Mouse (Mus musculus) embryonic facial prominence, embryonic 10.5 days (tissue): ENCODE data around the gene Slc7a8. TPM values are rescaled to one million over a fixed set of nuclear protein-coding genes. Genes with fewer than 3 reads are reported as not detected.

Experiments
- DNase-seq: peaks from one replicate; pipeline ENCODE4 v3.0.0-alpha.2; 2017; ENCODE audit warnings: low spot score
- H3K27ac ChIP-seq: fragments of 300-500 bp; sonication (generic); replicated peaks from 2 replicates; pipeline ENCODE4 v1.5.1; 2016; ENCODE audit warnings: mild to moderate bottlenecking
- H3K27me3 ChIP-seq: fragments of 300-500 bp; sonication (generic); replicated peaks from 2 replicates; pipeline ENCODE4 v1.6.1; 2016; ENCODE audit warnings: low read depth, mild to moderate bottlenecking; ENCODE audit not compliant: poor library complexity, severe bottlenecking
- H3K36me3 ChIP-seq: fragments of 300-500 bp; sonication (generic); replicated peaks from 2 replicates; pipeline ENCODE4 v1.6.1; 2016; ENCODE audit warnings: mild to moderate bottlenecking, moderate library complexity
- H3K4me1 ChIP-seq: fragments of 300-500 bp; sonication (generic); 2 replicates; pipeline ENCODE4 v1.6.1; 2016
- H3K4me3 ChIP-seq: fragments of 300-500 bp; sonication (generic); 2 replicates; pipeline ENCODE4 v1.5.1; 2016; ENCODE audit warnings: mild to moderate bottlenecking, moderate library complexity
- H3K9me3 ChIP-seq: fragments of 300-500 bp; sonication (generic); 2 replicates; pipeline ENCODE4 v1.6.1; 2016; ENCODE audit warnings: mild to moderate bottlenecking
- WGBS: fragments of 180-500 bp; shearing (Covaris S2); methylation state at CpG from one replicate; pipeline ENCODE4 v1.1.7; 2016; 5-methylcytosine and 5-hydroxymethylcytosine counted together
- polyA plus RNA-seq: library from polyadenylated mRNA; unstranded; fragments of >200 nt; fragmentation: Nextera tagmentation; extraction: Ambion mirVana; gene quantifications from 2 replicates; pipeline ENCODE4 v1.2.1, GENCODE M21; 2016

Gene Slc7a8
- polyA plus RNA-seq, 1 experiment from 2014 or later: 1.6 TPM

DNA sequence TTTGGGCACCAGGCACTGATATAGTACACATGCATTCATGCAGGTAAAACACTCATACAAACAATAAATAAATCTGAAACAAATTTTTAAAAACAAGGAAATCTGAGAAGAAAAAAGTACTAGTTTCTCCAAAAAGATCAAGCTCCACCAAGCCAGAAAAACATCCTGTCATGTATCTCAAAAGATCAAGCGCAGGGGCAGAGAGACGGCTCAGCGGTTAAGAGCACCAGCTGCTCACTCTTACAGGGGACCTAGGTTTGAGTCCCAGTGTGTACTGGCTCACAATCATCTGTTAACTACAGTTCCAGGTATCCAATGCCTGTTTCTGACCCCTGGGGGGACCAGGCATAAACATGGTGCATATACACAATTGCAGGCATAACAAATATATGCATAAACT is 99.3 kb downstream of the Slc7a8 start:
- H3K27me3 ChIP-seq: no peaks in the 10 kb centered on the region
- no peaks in the 10 kb centered on the region for H3K9me3 ChIP-seq
- WGBS: 93% methylated on average over 3 of the region's 3 CpGs
- no peak overlapping the region for H3K27ac ChIP-seq
- peaks cover 12% of the 10 kb centered on the region for H3K4me1 ChIP-seq
- DNase-seq: no peak
- H3K36me3 ChIP-seq: peaks cover 64% of the 10 kb centered on the region
- no peak overlapping the region for H3K4me3 ChIP-seq

DNA sequence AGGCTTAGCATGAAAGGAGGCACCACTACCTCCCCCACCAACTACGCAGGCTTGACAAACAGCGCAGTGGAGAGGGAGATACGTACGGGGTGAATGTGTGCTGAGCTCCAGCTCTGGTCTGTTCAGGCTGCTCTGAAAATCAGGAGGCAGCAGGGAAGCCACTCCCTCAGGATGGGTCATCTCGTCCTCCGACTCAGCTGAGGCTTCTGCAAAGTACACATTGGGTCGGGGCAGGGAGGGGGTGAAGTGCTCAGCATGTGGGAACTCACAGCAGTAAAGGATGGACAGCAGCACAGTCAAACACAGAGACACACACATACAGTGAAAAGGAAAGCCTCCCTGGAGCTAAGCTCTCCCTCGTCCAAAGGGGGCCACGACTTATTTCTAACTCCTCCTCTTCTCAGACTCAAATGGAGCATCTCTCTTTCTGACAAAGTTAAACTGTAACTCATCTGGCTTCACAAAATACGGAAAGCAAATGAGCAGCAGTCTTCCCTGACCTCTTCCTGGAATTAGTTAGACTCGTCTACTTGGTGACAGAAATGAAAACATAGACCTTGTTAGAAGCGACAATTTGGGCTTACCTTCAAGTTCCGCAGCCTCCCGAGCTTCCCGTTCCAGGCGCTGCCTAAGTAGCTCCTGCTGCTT is 103.0 kb downstream of the Slc7a8 start:
- no peak for DNase-seq
- 92% methylated on average over 16 of the region's 16 CpGs for WGBS
- no peaks in the 10 kb centered on the region for H3K27me3 ChIP-seq
- no peak overlapping the region for H3K27ac ChIP-seq
- H3K36me3 ChIP-seq: peaks cover 96% of the 10 kb centered on the region
- H3K9me3 ChIP-seq: no peaks in the 10 kb centered on the region
- H3K4me1 ChIP-seq: no peaks in the 10 kb centered on the region
- no peak overlapping the region for H3K4me3 ChIP-seq

DNA sequence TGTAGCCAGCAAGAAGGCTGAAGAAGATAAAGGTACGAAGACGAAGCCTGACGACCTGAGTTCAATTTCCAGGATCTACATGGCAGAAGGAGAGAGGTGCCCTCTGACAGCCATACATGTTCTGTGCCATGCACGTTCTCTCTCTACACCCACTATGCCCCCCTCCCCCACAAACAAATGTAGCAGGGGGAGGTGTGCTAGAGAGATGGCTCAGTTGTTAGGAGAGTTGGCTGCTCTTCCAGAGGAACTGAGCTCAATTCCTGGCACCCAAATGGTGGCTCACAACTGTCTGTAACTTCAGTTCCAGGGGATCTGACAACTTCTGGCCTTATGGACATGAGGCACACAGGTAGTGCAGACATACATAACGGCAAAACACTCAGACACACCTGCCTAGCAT is 105.5 kb downstream of the Slc7a8 start:
- peaks cover 95% of the 10 kb centered on the region for H3K36me3 ChIP-seq
- H3K27me3 ChIP-seq: no peaks in the 10 kb centered on the region
- H3K27ac ChIP-seq: no peak overlapping the region
- WGBS: 88% methylated on average over 5 of the region's 5 CpGs
- no peak overlapping the region for H3K4me3 ChIP-seq
- no peak for DNase-seq
- no peaks in the 10 kb centered on the region for H3K4me1 ChIP-seq
- H3K9me3 ChIP-seq: no peaks in the 10 kb centered on the region

DNA sequence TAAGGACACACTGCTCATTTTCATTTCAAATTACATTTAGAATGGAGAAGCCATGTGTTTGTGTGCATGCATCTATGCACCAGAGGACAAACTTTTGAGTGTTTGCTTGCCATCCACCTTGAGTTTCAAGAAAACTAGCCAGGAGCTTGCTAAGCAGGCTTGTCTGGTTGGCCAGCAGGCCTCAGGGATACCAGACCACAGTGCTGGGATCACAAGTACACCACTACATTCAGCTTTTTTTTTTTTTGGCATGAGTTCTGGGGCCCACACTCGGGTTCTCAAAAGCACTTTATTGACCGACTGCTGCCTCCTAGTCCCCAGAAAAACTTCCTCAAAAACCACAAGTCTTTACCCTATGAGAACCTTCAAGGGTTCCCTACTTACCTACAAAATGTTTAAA is 107.4 kb downstream of the Slc7a8 start:
- peaks cover 94% of the 10 kb centered on the region for H3K36me3 ChIP-seq
- H3K9me3 ChIP-seq: no peaks in the 10 kb centered on the region
- no peak for DNase-seq
- H3K4me3 ChIP-seq: no peak overlapping the region
- H3K4me1 ChIP-seq: no peaks in the 10 kb centered on the region
- H3K27ac ChIP-seq: no peak overlapping the region
- H3K27me3 ChIP-seq: no peaks in the 10 kb centered on the region
- WGBS: 78% methylated on average over 2 of the region's 2 CpGs

Other genes with a start within 250 kb of the Slc7a8 start
- 58.9 and 60.5 TPM in 2 replicates for gene Haus4, start 227.3 kb downstream of the Slc7a8 start, polyA plus RNA-seq
- 79.7 and 95.4 TPM in 2 replicates for gene Ajuba, start 204.4 kb downstream of the Slc7a8 start, polyA plus RNA-seq
- gene 4931414P19Rik, start 176.0 kb downstream of the Slc7a8 start, polyA plus RNA-seq: 9.3 and 12.4 TPM in 2 replicates
- gene Psmb5, start 163.9 kb downstream of the Slc7a8 start, polyA plus RNA-seq: 486 and 490 TPM in 2 replicates
- 0.04 and 0.12 TPM in 2 replicates for gene Psmb11, start 160.5 kb downstream of the Slc7a8 start, polyA plus RNA-seq
- not detected in 2 replicates for gene Gm17606, start 141.0 kb downstream of the Slc7a8 start, polyA plus RNA-seq
- 5.3 and 6.0 TPM in 2 replicates for gene Cdh24, start 140.6 kb downstream of the Slc7a8 start, polyA plus RNA-seq
- 115 and 116 TPM in 2 replicates for gene 1700123O20Rik, start 95.7 kb downstream of the Slc7a8 start, polyA plus RNA-seq
- 150 and 152 TPM in 2 replicates for gene Acin1, start 95.0 kb downstream of the Slc7a8 start, polyA plus RNA-seq
- gene Gm29776, start 83.1 kb downstream of the Slc7a8 start, polyA plus RNA-seq: 0.10 and 0.12 TPM in 2 replicates
- not detected in 2 replicates for gene Cebpe, start 69.8 kb downstream of the Slc7a8 start, polyA plus RNA-seq
- gene Rnf212b, start 32.2 kb upstream of the Slc7a8 start, polyA plus RNA-seq: not detected in 2 replicates
- gene Homez, start 89.0 kb upstream of the Slc7a8 start, polyA plus RNA-seq: 20.3 and 22.1 TPM in 2 replicates
- gene Ppp1r3e, start 95.6 kb upstream of the Slc7a8 start, polyA plus RNA-seq: 0.56 and 0.60 TPM in 2 replicates
- 2.3 and 2.5 TPM in 2 replicates for gene Bcl2l2, start 101.4 kb upstream of the Slc7a8 start, polyA plus RNA-seq
- 0.14 and 0.25 TPM in 2 replicates for gene Gm20521, start 101.5 kb upstream of the Slc7a8 start, polyA plus RNA-seq
- 173 TPM in 2 replicates for gene Pabpn1, start 110.6 kb upstream of the Slc7a8 start, polyA plus RNA-seq
- 41.4 and 45.7 TPM in 2 replicates for gene Slc22a17, start 131.2 kb upstream of the Slc7a8 start, polyA plus RNA-seq
- 42.4 and 42.9 TPM in 2 replicates for gene Efs, start 144.2 kb upstream of the Slc7a8 start, polyA plus RNA-seq
- gene Il25, start 150.7 kb upstream of the Slc7a8 start, polyA plus RNA-seq: 0.14 TPM in 1 of 2 replicates, not detected in the other
- gene Cmtm5, start 154.3 kb upstream of the Slc7a8 start, polyA plus RNA-seq: 2.2 and 2.7 TPM in 2 replicates
- 0.26 and 2.0 TPM in 2 replicates for gene Myh6, start 185.0 kb upstream of the Slc7a8 start, polyA plus RNA-seq
- gene Gm17428, start 195.0 kb upstream of the Slc7a8 start, polyA plus RNA-seq: not detected in 2 replicates
- gene Myh7, start 212.7 kb upstream of the Slc7a8 start, polyA plus RNA-seq: 1.9 and 8.4 TPM in 2 replicates
- gene Ngdn, start 233.5 kb upstream of the Slc7a8 start, polyA plus RNA-seq: 91.1 and 94.2 TPM in 2 replicates